Mouse (Mus musculus) erythroblast, embryonic 14.5 days (primary cell): ENCODE measurements around the gene Zfp687.

Source experiments
- GATA1 ChIP-seq: IDR thresholded peaks from 2 replicates; pipeline ENCODE4 v1.6.1; 2012; ENCODE audit warnings: low read length, inconsistent platforms, mixed read lengths
- TAL1 ChIP-seq: IDR thresholded peaks from 3 replicates; pipeline ENCODE4 v1.6.1; 2012; ENCODE audit warnings: low read length, inconsistent platforms, mixed read lengths

DNA sequence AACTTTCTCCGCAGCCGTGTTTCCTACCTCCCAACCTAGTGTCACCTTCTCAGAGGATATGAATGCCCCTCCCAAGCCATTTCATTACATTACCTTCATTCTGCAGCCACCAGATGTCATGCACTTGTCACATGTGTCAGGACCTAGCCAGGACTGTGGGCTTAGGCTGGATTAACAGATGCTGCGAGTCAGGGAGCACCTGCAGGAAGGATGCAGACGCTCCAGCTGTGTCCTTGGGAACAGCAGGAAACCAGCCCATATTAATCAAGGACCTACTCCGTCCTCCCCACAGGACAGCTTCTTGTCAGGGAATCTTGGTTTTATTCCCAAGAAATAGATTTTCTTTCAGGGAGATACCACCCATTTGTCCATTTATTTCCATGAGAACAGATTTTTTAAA lies 54.9 kb downstream of the Zfp687 start:
- TF ChIP-seq GATA1: no peak
- no peak for TF ChIP-seq TAL1
